Mouse (Mus musculus): ENCODE measurements around the gene Nup37. TPM values are rescaled to one million over a fixed set of nuclear protein-coding genes. Genes with fewer than 3 reads are reported as not detected.

Gene Nup37
- polyA plus RNA-seq (2014; fragmentation: Nextera tagmentation; extraction: Ambion mirVana) = 115 and 118 TPM in 2 replicates

DNA sequence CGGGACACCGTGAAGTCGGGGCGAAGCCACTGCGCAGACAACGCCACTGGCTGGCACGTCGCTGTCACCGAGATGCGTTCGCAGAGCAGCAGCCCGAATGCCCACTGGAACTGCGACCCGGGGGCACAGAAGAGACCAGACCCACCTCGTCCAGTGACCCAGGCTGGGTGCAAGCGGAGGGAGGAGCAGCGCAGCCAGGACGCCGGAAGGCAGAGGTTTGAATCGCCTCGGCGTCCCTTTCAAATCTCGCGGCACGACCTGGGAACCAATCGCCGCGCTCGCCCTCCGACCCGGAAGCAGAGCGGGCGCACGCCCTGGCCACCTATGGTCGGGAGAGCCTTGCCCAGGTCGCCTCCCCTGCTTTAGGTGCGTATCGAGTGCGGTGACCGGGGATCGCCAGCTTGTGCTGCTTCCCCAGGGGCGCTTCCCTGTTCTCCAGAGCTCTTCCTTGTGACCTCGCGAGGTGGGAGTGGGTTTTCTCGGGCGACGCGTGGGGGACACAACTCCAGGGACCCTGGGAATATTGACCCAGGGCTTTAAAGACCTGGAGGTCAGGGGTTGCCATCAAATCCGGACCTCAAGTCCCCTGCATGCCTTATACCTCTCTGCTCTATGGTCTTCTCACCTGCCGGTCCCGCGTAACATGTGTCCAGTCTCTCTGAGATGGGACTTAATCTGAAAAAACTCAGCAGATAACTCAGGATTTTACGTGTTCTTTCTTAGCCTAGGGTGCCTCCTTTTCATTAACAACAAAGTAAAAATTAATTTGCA is at the start of gene Nup37, which contains the start of gene Parpbp:
TSS of gene Nup37 (plus strand) at position 286 of the 771 bp plus-strand sequence.
TSS of gene Parpbp (minus strand) at position 235 of the 771 bp plus-strand sequence.
- Histone ChIP-seq H3K36me3 (replicated peaks; ENCODE audit: control insufficient read depth, insufficient read depth, low read depth, low read length) (no peaks in the 10 kb centered on the region; the same call in 1 of the 2 replicates), H3K4me1 (ENCODE audit: control insufficient read depth, insufficient read depth, low read length) (no peaks in the 10 kb centered on the region), H3K27ac (replicated peaks; ENCODE audit: low read depth, low read length) (peak within 1 kb of the TSS; percentile 28; the same call in 1 of the 2 replicates), H3K27me3 (ENCODE audit: control insufficient read depth, insufficient read depth, low read length) (no peaks in the 10 kb centered on the region), H3K4me3 (ENCODE audit: low read depth, low read length) (peak within 1 kb of the TSS; percentile 81), H3K9me3 (replicated peaks; ENCODE audit: control insufficient read depth, low read length) (no peaks in the 10 kb centered on the region), H3K4me2 (ENCODE audit: low read depth, low read length) (peak within 1 kb of the TSS; percentile 77), H3K9ac (replicated peaks; ENCODE audit: low read length) (peak within 1 kb of the TSS; percentile 83)
- DNase-seq (ENCODE audit: low spot score) (peak; percentile 91), ATAC-seq (replicated peaks; ENCODE audit: insufficient number of reproducible peaks, low FRiP score, low TSS enrichment, low read depth) (peak; percentile 98)
- WGBS = 1% methylated on average over 51 of the region's 53 CpGs

DNA sequence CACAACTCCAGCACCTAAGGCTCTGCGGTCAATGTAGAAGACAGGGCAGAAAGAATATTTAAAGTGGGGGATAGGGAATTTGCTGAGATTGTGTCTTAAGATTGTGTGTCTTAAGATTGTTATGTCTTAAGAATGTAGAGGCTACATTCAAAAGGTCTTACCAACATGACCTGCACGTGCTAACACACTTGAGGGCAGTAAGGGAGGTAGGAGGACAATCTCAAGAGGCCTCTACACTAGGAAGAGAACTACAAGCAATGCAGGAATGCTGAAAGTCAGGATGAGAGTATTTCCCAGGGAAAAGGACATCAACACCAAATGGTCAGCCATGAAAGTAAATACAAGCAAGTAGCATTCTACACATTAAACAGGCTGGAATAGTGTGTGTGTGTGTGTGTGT is 40.6 kb upstream of the Nup37 start:
- no peak for DNase-seq (ENCODE audit: low spot score)
- no peaks in the 10 kb centered on the region for H3K9me3 ChIP-seq (replicated peaks; ENCODE audit: control insufficient read depth, low read length)
- 88% methylated on average over 2 of the region's 2 CpGs for WGBS
- no peak overlapping the region for H3K4me3 ChIP-seq (ENCODE audit: low read depth, low read length)
- H3K4me1 ChIP-seq (ENCODE audit: control insufficient read depth, insufficient read depth, low read length) = no peaks in the 10 kb centered on the region
- no peaks in the 10 kb centered on the region for H3K36me3 ChIP-seq (replicated peaks; ENCODE audit: control insufficient read depth, insufficient read depth, low read depth, low read length)
- ATAC-seq (replicated peaks; ENCODE audit: insufficient number of reproducible peaks, low FRiP score, low TSS enrichment, low read depth) = no peak
- no peak overlapping the region for H3K27ac ChIP-seq (replicated peaks; ENCODE audit: low read depth, low read length)
- no peak overlapping the region for H3K4me2 ChIP-seq (ENCODE audit: low read depth, low read length)
- H3K9ac ChIP-seq (replicated peaks; ENCODE audit: low read length) = no peak overlapping the region
- H3K27me3 ChIP-seq (ENCODE audit: control insufficient read depth, insufficient read depth, low read length) = no peaks in the 10 kb centered on the region

DNA sequence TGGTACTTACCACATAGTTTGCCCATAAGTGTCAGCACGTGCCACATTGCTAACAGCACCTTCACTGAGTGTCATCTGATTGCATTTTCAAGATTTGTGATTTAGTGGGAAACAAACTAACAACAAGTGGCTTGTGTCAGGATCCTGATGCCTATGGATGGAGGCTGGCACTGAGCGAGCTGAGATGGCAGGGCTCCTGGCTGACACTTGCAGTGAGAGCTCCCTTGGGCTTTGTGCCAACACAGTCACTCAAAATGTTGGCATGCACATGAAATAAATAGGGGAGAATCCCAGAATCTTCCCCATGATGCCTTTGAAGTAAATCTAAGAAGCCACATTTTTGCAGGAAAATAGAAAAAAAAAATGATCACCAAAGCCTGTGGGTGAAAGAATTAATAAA is 33.5 kb upstream of the Nup37 start:
- no peaks in the 10 kb centered on the region for H3K4me1 ChIP-seq (ENCODE audit: control insufficient read depth, insufficient read depth, low read length)
- DNase-seq (ENCODE audit: low spot score) (no peak), ATAC-seq (replicated peaks; ENCODE audit: insufficient number of reproducible peaks, low FRiP score, low TSS enrichment, low read depth) (no peak)
- no peaks in the 10 kb centered on the region for H3K27me3 ChIP-seq (ENCODE audit: control insufficient read depth, insufficient read depth, low read length)
- H3K9ac ChIP-seq (replicated peaks; ENCODE audit: low read length) = no peak overlapping the region
- H3K36me3 ChIP-seq (replicated peaks; ENCODE audit: control insufficient read depth, insufficient read depth, low read depth, low read length) = no peaks in the 10 kb centered on the region; the same call in 1 of the 2 replicates
- H3K9me3 ChIP-seq (replicated peaks; ENCODE audit: control insufficient read depth, low read length) = no peaks in the 10 kb centered on the region
- H3K27ac ChIP-seq (replicated peaks; ENCODE audit: low read depth, low read length) = no peak overlapping the region
- H3K4me3 ChIP-seq (ENCODE audit: low read depth, low read length) = no peak overlapping the region
- 90% methylated on average over 2 of the region's 2 CpGs for WGBS
- no peak overlapping the region for H3K4me2 ChIP-seq (ENCODE audit: low read depth, low read length)

DNA sequence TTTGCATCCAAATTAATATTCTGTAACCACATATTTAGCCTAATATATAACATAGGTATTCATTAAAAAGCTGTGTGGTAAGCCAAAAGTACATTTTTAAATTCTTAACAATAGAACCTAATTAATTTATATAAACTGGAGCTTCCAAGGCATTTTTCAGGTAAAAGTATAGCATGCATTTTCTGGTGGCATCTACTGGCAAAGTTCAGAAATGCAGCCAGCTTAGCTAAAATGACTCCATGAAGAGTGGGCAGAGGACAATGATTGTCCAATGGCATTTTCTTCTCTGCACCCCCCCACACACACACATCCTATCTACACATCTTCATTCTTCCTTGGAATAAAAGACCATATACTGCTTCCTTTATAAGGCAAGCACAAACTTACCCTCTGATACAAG is 27.1 kb upstream of the Nup37 start:
- Histone ChIP-seq H3K36me3 (replicated peaks; ENCODE audit: control insufficient read depth, insufficient read depth, low read depth, low read length) (no peaks in the 10 kb centered on the region), H3K4me1 (ENCODE audit: control insufficient read depth, insufficient read depth, low read length) (no peaks in the 10 kb centered on the region), H3K4me2 (ENCODE audit: low read depth, low read length) (no peak overlapping the region), H3K9ac (replicated peaks; ENCODE audit: low read length) (no peak overlapping the region), H3K9me3 (replicated peaks; ENCODE audit: control insufficient read depth, low read length) (no peaks in the 10 kb centered on the region), H3K27ac (replicated peaks; ENCODE audit: low read depth, low read length) (no peak overlapping the region), H3K27me3 (ENCODE audit: control insufficient read depth, insufficient read depth, low read length) (no peaks in the 10 kb centered on the region), H3K4me3 (ENCODE audit: low read depth, low read length) (no peak overlapping the region)
- DNase-seq (ENCODE audit: low spot score) = peak; percentile 15
- no peak for ATAC-seq (replicated peaks; ENCODE audit: insufficient number of reproducible peaks, low FRiP score, low TSS enrichment, low read depth)

DNA sequence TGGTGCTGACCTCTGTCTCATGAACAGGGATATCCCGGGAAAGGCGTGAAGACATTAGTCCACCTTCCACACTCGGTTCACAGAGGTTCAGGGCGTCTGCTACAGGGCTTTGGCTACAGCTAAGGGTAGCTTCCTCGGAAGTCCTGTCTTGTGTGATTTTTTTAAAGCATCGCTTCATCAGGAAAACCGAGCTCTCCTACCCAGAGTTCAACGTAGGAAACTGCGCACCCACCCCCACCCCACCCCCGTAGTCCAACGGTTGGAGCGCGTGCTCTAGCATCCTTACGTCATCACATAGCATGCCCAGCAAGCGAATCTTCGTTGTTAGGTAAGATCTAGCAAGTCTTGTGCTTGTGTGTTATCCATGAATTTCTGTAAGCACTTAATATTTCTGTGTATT is 11.2 kb upstream of the Nup37 start:
- WGBS = 96% methylated on average over 16 of the region's 16 CpGs
- Histone ChIP-seq H3K27ac (replicated peaks; ENCODE audit: low read depth, low read length) (no peak overlapping the region), H3K4me1 (ENCODE audit: control insufficient read depth, insufficient read depth, low read length) (no peaks in the 10 kb centered on the region), H3K9me3 (replicated peaks; ENCODE audit: control insufficient read depth, low read length) (no peaks in the 10 kb centered on the region), H3K4me2 (ENCODE audit: low read depth, low read length) (no peak overlapping the region), H3K27me3 (ENCODE audit: control insufficient read depth, insufficient read depth, low read length) (no peaks in the 10 kb centered on the region), H3K9ac (replicated peaks; ENCODE audit: low read length) (no peak overlapping the region), H3K4me3 (ENCODE audit: low read depth, low read length) (no peak overlapping the region), H3K36me3 (replicated peaks; ENCODE audit: control insufficient read depth, insufficient read depth, low read depth, low read length) (no peaks in the 10 kb centered on the region)
- ATAC-seq (replicated peaks; ENCODE audit: insufficient number of reproducible peaks, low FRiP score, low TSS enrichment, low read depth) (no peak), DNase-seq (ENCODE audit: low spot score) (no peak)

DNA sequence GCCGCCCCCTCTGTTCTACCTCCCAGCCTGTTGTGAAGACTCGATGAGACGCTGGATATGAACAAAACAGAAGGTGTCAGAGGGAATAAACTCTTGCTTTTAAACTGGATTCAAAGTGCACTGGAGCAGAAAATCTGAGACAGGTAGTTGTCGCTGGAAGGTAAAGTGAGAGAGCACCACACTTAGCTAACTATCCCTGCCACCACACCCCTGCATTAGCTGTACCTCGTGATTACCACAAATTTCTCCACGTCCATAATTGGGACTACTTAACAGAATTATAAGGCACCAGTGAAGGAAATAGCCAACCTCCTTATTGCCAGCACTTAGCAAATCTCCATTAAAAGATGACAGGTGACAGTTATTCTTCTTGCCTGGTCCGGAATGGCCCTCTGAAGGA is 605 bp upstream of the Nup37 start:
- no peaks in the 10 kb centered on the region for H3K4me1 ChIP-seq (ENCODE audit: control insufficient read depth, insufficient read depth, low read length)
- 17% methylated on average over 7 of the region's 7 CpGs for whole genome bisulfite sequencing
- peak overlapping the region; percentile 81 for H3K4me3 ChIP-seq (ENCODE audit: low read depth, low read length)
- H3K4me2 ChIP-seq (ENCODE audit: low read depth, low read length) = peak overlapping the region; percentile 77
- peak overlapping the region; percentile 83 for H3K9ac ChIP-seq (replicated peaks; ENCODE audit: low read length)
- 0 out of 2 replicates have a peak overlapping the region, but pooled peaks have one; percentile 28 for H3K27ac ChIP-seq (replicated peaks; ENCODE audit: low read depth, low read length)
- ATAC-seq (replicated peaks; ENCODE audit: insufficient number of reproducible peaks, low FRiP score, low TSS enrichment, low read depth) = no peak
- no peaks in the 10 kb centered on the region; the same call in 1 of the 2 replicates for H3K36me3 ChIP-seq (replicated peaks; ENCODE audit: control insufficient read depth, insufficient read depth, low read depth, low read length)
- DNase-seq (ENCODE audit: low spot score) = no peak
- no peaks in the 10 kb centered on the region for H3K27me3 ChIP-seq (ENCODE audit: control insufficient read depth, insufficient read depth, low read length)
- H3K9me3 ChIP-seq (replicated peaks; ENCODE audit: control insufficient read depth, low read length) = no peaks in the 10 kb centered on the region

DNA sequence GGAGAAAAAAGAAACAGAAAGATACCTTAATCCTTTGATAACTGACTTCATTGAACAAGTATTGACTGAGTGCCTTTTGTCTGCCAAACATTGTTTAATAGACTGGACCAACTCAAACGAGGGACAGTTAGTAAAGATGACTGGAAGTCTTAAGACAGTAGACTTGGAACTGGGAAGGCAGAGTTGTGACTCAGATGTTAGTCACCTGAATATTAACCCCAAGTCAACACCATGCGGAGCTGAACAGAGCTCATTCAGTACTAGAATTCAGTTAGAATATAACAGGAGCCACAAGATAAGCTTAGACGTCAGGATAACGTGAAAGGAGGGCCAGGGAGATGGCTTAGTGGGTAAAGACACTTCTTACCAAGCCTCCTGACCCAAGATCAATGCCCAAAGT is 3.6 kb downstream of the Nup37 start:
- DNase-seq (ENCODE audit: low spot score) = no peak
- Histone ChIP-seq H3K27ac (replicated peaks; ENCODE audit: low read depth, low read length) (no peak overlapping the region), H3K27me3 (ENCODE audit: control insufficient read depth, insufficient read depth, low read length) (no peaks in the 10 kb centered on the region), H3K4me3 (ENCODE audit: low read depth, low read length) (no peak overlapping the region), H3K9ac (replicated peaks; ENCODE audit: low read length) (no peak overlapping the region), H3K4me2 (ENCODE audit: low read depth, low read length) (no peak overlapping the region), H3K9me3 (replicated peaks; ENCODE audit: control insufficient read depth, low read length) (no peaks in the 10 kb centered on the region), H3K36me3 (replicated peaks; ENCODE audit: control insufficient read depth, insufficient read depth, low read depth, low read length) (peaks cover 8% of the 10 kb centered on the region), H3K4me1 (ENCODE audit: control insufficient read depth, insufficient read depth, low read length) (no peaks in the 10 kb centered on the region)
- 87% methylated on average over 4 of the region's 4 CpGs for WGBS
- ATAC-seq (replicated peaks; ENCODE audit: insufficient number of reproducible peaks, low FRiP score, low TSS enrichment, low read depth) = no peak

DNA sequence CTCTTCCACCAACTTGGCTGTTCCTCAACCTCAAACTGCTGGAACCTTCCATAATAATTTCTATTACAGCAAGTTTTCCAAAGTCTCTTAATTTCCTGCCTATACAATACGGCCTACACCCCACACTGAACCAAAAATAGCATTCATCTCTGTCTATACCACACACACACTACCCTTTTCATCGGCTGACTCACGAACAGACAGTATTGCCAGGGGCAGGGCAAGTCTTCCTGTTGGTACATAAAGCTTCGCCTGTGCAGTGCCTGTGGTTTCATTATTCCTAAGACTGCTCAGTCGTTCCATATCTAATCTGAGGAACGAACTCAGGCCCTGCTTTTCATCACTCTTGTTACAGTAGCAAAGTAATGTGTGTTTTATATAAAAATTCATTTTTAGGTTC is 4.9 kb downstream of the Nup37 start:
- 69% methylated on average over 6 of the region's 6 CpGs for WGBS
- no peak overlapping the region for H3K9ac ChIP-seq (replicated peaks; ENCODE audit: low read length)
- peaks cover 8% of the 10 kb centered on the region for H3K36me3 ChIP-seq (replicated peaks; ENCODE audit: control insufficient read depth, insufficient read depth, low read depth, low read length)
- no peak overlapping the region for H3K4me2 ChIP-seq (ENCODE audit: low read depth, low read length)
- no peak for DNase-seq (ENCODE audit: low spot score)
- H3K9me3 ChIP-seq (replicated peaks; ENCODE audit: control insufficient read depth, low read length) = no peaks in the 10 kb centered on the region
- no peak overlapping the region for H3K4me3 ChIP-seq (ENCODE audit: low read depth, low read length)
- ATAC-seq (replicated peaks; ENCODE audit: insufficient number of reproducible peaks, low FRiP score, low TSS enrichment, low read depth) = no peak
- no peak overlapping the region for H3K27ac ChIP-seq (replicated peaks; ENCODE audit: low read depth, low read length)
- H3K27me3 ChIP-seq (ENCODE audit: control insufficient read depth, insufficient read depth, low read length) = no peaks in the 10 kb centered on the region
- H3K4me1 ChIP-seq (ENCODE audit: control insufficient read depth, insufficient read depth, low read length) = no peaks in the 10 kb centered on the region
